10 mouse cellular contexts compared by ENCODE assay signal in genomic region chr5:111760721-111761480, GRCm38 (mm10). TPM values are rescaled to one million over a fixed set of nuclear protein-coding genes. Genes with fewer than 3 reads are reported as not detected.
DNase-seq lines count a peak whose midpoint lies in the region; ATAC-seq and TF ChIP-seq lines count a peak whose summit lies in the region.
"Had no signal": no experiment of that assay in that cellular context is flagged by ENCODE, and none has a peak within 500 bp of the region (broad histone marks: within the 10 kb centered on the region; RNA-seq: fewer than 3 reads in every experiment).

No protein-coding gene starts in this region.

- 16% methylated on average over 10 of the region's 10 CpGs for WGBS in hindbrain, embryonic 13.5 days
- WGBS in midbrain, embryonic 11.5 days = 18% methylated on average over 10 of the region's 10 CpGs

- H3K27me3 ChIP-seq in hindbrain, embryonic 13.5 days = 0 out of 2 replicates have a peak, but pooled peaks cover 6% of the 10 kb centered on the region
- H3K27me3 ChIP-seq in midbrain, embryonic 11.5 days (ENCODE audit: control insufficient read depth, insufficient read depth, low read length) = no peaks in the 10 kb centered on the region; the same call in 1 of the 2 replicates

- no peaks in the 10 kb centered on the region for H3K9me3 ChIP-seq in hindbrain, embryonic 13.5 days
- H3K9me3 ChIP-seq in midbrain, embryonic 11.5 days (ENCODE audit: control insufficient read depth, low read length) = no peaks in the 10 kb centered on the region; the same call in 1 of the 2 replicates

- peak overlapping the region; percentile 30 for H3K4me3 ChIP-seq in hindbrain, embryonic 13.5 days
- peak overlapping the region; percentile 27 for H3K4me3 ChIP-seq in midbrain, embryonic 11.5 days (ENCODE audit: low read depth, low read length)
- H3K4me3 ChIP-seq: erythroblast, embryonic 14.5 days had no signal

- TF ChIP-seq CTCF in brain, embryonic 14.5 days (IDR thresholded peaks at IDR 0.05; ENCODE audit: borderline replicate concordance, extremely low read depth, insufficient read depth, insufficient read length) = no peak

- intact Hi-C loops in gastrocnemius, postnatal 36 days (cut with DNase I) = no loop called here
- intact Hi-C loops in left cerebral cortex, postnatal 4 days (cut with DNase I) = loop anchor here (10.0 kb wide), 2 partner anchors 94 to 284 kb away; no protein-coding TSS in a partner anchor

- H3K27ac ChIP-seq in hindbrain, embryonic 13.5 days = peak overlapping the region; percentile 93
- H3K27ac ChIP-seq in midbrain, embryonic 11.5 days (ENCODE audit: low read depth, low read length) = peak overlapping the region; percentile 90

- TF ChIP-seq POLR2A in brain, embryonic 14.5 days (IDR thresholded peaks at IDR 0.05; ENCODE audit: borderline replicate concordance, extremely low read depth, insufficient read depth, insufficient read length, poor library complexity, severe bottlenecking) = no peak

- H3K36me3 ChIP-seq in hindbrain, embryonic 13.5 days = no peaks in the 10 kb centered on the region
- no peaks in the 10 kb centered on the region for H3K36me3 ChIP-seq in midbrain, embryonic 11.5 days (ENCODE audit: control insufficient read depth, insufficient read depth, low read length)

- peak overlapping the region; percentile 54 for H3K4me2 ChIP-seq in hindbrain, embryonic 13.5 days
- peak overlapping the region; percentile 55 for H3K4me2 ChIP-seq in midbrain, embryonic 11.5 days

- peaks cover 38% of the 10 kb centered on the region for H3K4me1 ChIP-seq in hindbrain, embryonic 13.5 days (replicated peaks)
- peaks cover 22% of the 10 kb centered on the region for H3K4me1 ChIP-seq in midbrain, embryonic 11.5 days (ENCODE audit: control insufficient read depth, insufficient read depth, low read length)

- peak overlapping the region; percentile 68 for H3K9ac ChIP-seq in hindbrain, embryonic 13.5 days
- H3K9ac ChIP-seq in midbrain, embryonic 11.5 days (ENCODE audit: low read length) = peak overlapping the region; percentile 54

- peak; percentile 67 for ATAC-seq in hindbrain, embryonic 13.5 days (ENCODE audit: low FRiP score)
- peak; percentile 36 for ATAC-seq in midbrain, embryonic 11.5 days (ENCODE audit: low FRiP score)

- DNase-seq in gastrocnemius, postnatal 25 days = peak; percentile 38
- no peak for DNase-seq in gastrocnemius, postnatal 36 days
- peak; percentile 92 for DNase-seq in brain, embryonic 14.5 days (ENCODE audit: low read depth)
- no peak for DNase-seq in midbrain, embryonic 11.5 days (ENCODE audit: low spot score, missing footprints)
- no peak for DNase-seq in ovary, postnatal 36 days (ENCODE audit: low spot score)
- no peak for DNase-seq in left cerebral cortex, postnatal 4 days
- DNase-seq in cerebellum, adult 18-20 months = no peak

RNA-seq across cellular contexts. Expression of gene Gm26897, which starts 27.2 kb away (rescaled TPM):
- total RNA-seq in gastrocnemius, postnatal 25 days (2021) = not detected
- total RNA-seq in gastrocnemius, postnatal 36 days (2021) = not detected
- not detected in 2 replicates for polyA plus RNA-seq in brain, embryonic 14.5 days (2012; rRNA removed)
- not detected in 2 replicates for polyA plus RNA-seq in hindbrain, embryonic 13.5 days (2015; fragmentation: Nextera tagmentation; extraction: Ambion mirVana)
- not detected in 2 replicates for polyA plus RNA-seq in midbrain, embryonic 11.5 days (2014; fragmentation: Nextera tagmentation; extraction: Ambion mirVana)
- total RNA-seq in left cerebral cortex, postnatal 4 days (2021) = not detected
- total RNA-seq: megakaryocyte, adult 5-6 weeks had no signal
- polyA plus RNA-seq: erythroblast, embryonic 14.5 days had no signal

Comparison
In these comparisons a context has a peak if more than half of its experiments do, and no peak if none do; other contexts are left out.
1. DNase-seq: peak in gastrocnemius, postnatal 25 days (single experiment) and brain, embryonic 14.5 days (single experiment); none in gastrocnemius, postnatal 36 days (0 of 2), midbrain, embryonic 11.5 days (single experiment), ovary, postnatal 36 days (single experiment), left cerebral cortex, postnatal 4 days (single experiment) and cerebellum, adult 18-20 months (0 of 2).